ENCODE assay signal across 8 mouse cellular contexts in genomic region chr1:175691686-175692245, GRCm38 (mm10). TPM values are rescaled to one million over a fixed set of nuclear protein-coding genes. Genes with fewer than 3 reads are reported as not detected.
DNase-seq lines count a peak whose midpoint lies in the region; ATAC-seq and TF ChIP-seq lines count a peak whose summit lies in the region.
"Had no signal": no experiment of that assay in that cellular context is flagged by ENCODE, and none has a peak within 500 bp of the region (broad histone marks: within the 10 kb centered on the region; RNA-seq: fewer than 3 reads in every experiment).

No protein-coding gene starts in this region.

- H3K4me3 ChIP-seq in spleen, adult 2 months (ENCODE audit: extremely low read depth, insufficient read depth, insufficient read length) = peak overlapping the region; percentile 95
- H3K4me3 ChIP-seq in embryonic facial prominence, embryonic 13.5 days = peak overlapping the region; percentile 75
- peak overlapping the region; percentile 87 for H3K4me3 ChIP-seq in hindbrain, embryonic 16.5 days (ENCODE audit: low read length)

- DNase-seq in spleen, adult 2 months (ENCODE audit: low read depth in 1 of 2, low spot score in 2 of 2) = no peak
- no peak for DNase-seq in spleen, postnatal 14 days (ENCODE audit: low spot score in 2 of 2)
- no peak for DNase-seq in layer of hippocampus, postnatal 14 days (ENCODE audit: low spot score in 2 of 2)
- no peak for DNase-seq in right cerebral cortex, postnatal 25 days

- H3K27me3 ChIP-seq in spleen, adult 2 months (ENCODE audit: control insufficient read depth, insufficient read depth, low read length) = no peaks in the 10 kb centered on the region
- no peaks in the 10 kb centered on the region for H3K27me3 ChIP-seq in embryonic facial prominence, embryonic 13.5 days
- H3K27me3 ChIP-seq in hindbrain, embryonic 16.5 days (replicated peaks; ENCODE audit: control insufficient read depth, insufficient read depth, low read length) = no peaks in the 10 kb centered on the region

- peak overlapping the region; percentile 77 for H3K27ac ChIP-seq in spleen, adult 2 months (ENCODE audit: insufficient read depth, low read length)
- peak overlapping the region; percentile 84; the same call in 1 of the 2 replicates for H3K27ac ChIP-seq in embryonic facial prominence, embryonic 13.5 days
- H3K27ac ChIP-seq in hindbrain, embryonic 16.5 days (ENCODE audit: low read depth, low read length) = peak overlapping the region; percentile 91

- TF ChIP-seq CTCF in spleen, adult 2 months (IDR thresholded peaks at IDR 0.05; ENCODE audit: extremely low read depth, insufficient read depth, insufficient read length, insufficient replicate concordance) = no peak

- peak overlapping the region; percentile 83 for H3K9ac ChIP-seq in embryonic facial prominence, embryonic 13.5 days
- H3K9ac ChIP-seq in hindbrain, embryonic 16.5 days (ENCODE audit: low read depth, low read length) = peak overlapping the region; percentile 91

- H3K9me3 ChIP-seq in embryonic facial prominence, embryonic 13.5 days = no peaks in the 10 kb centered on the region
- no peaks in the 10 kb centered on the region for H3K9me3 ChIP-seq in hindbrain, embryonic 16.5 days (ENCODE audit: control insufficient read depth, low read length)

- ATAC-seq in embryonic facial prominence, embryonic 13.5 days (ENCODE audit: insufficient number of reproducible peaks, insufficient read depth, low FRiP score, low TSS enrichment, low read depth) = no peak
- no peak for ATAC-seq in hindbrain, embryonic 16.5 days
- ATAC-seq in megakaryocyte progenitor cell, adult 5-6 weeks (replicated peaks; ENCODE audit: poor library complexity) = peak; percentile 4

- peaks cover 5% of the 10 kb centered on the region; the same call in 1 of the 2 replicates for H3K4me1 ChIP-seq in spleen, adult 2 months (ENCODE audit: control insufficient read depth, insufficient read depth, insufficient read length)
- peaks cover 20% of the 10 kb centered on the region for H3K4me1 ChIP-seq in embryonic facial prominence, embryonic 13.5 days
- H3K4me1 ChIP-seq in hindbrain, embryonic 16.5 days (ENCODE audit: control insufficient read depth, insufficient read depth, low read depth, low read length) = peaks cover 8% of the 10 kb centered on the region

- WGBS in spleen, adult 2 months = 4% methylated on average over 22 of the region's 22 CpGs
- WGBS in embryonic facial prominence, embryonic 13.5 days = under 1% methylated on average over 22 of the region's 22 CpGs
- under 1% methylated on average over 22 of the region's 22 CpGs for WGBS in hindbrain, embryonic 16.5 days

- peaks cover 4% of the 10 kb centered on the region; the same call in 1 of the 2 replicates for H3K36me3 ChIP-seq in spleen, adult 2 months (ENCODE audit: control insufficient read depth, insufficient read depth, low read length)
- H3K36me3 ChIP-seq in embryonic facial prominence, embryonic 13.5 days = peaks cover 15% of the 10 kb centered on the region
- H3K36me3 ChIP-seq in hindbrain, embryonic 16.5 days (ENCODE audit: control insufficient read depth, insufficient read depth, low read length) = peaks cover 9% of the 10 kb centered on the region; the same call in 1 of the 2 replicates

- peak overlapping the region; percentile 88 for H3K4me2 ChIP-seq in embryonic facial prominence, embryonic 13.5 days
- H3K4me2 ChIP-seq in hindbrain, embryonic 16.5 days (ENCODE audit: low read length) = peak overlapping the region; percentile 84

- no peak for TF ChIP-seq POLR2A in spleen, adult 2 months (IDR thresholded peaks at IDR 0.05; ENCODE audit: low read depth, low read length)

RNA-seq across cellular contexts. Expression of gene Opn3, which starts 0.8 kb away (rescaled TPM):
- polyA plus RNA-seq in spleen, adult 2 months (2012; rRNA removed) = 1.4 and 2.8 TPM in 2 replicates
- polyA plus RNA-seq in embryonic facial prominence, embryonic 13.5 days (2015; fragmentation: Nextera tagmentation; extraction: Ambion mirVana) = 6.0 and 6.2 TPM in 2 replicates
- polyA plus RNA-seq in hindbrain, embryonic 16.5 days (2015; fragmentation: Nextera tagmentation; extraction: Ambion mirVana) = 9.3 and 10.1 TPM in 2 replicates
- total RNA-seq in megakaryocyte progenitor cell, adult 5-6 weeks (2015) = 0.25 and 0.88 TPM in 2 replicates
- total RNA-seq in megakaryocyte progenitor cell, adult 5-6 weeks (2017) = 0.30 and 0.37 TPM in 2 replicates
- total RNA-seq in layer of hippocampus, postnatal 14 days (2021) = 1 to 10 TPM; 2.1 to 4.8 TPM

RNA-seq across cellular contexts. Expression of gene Chml, which starts 0.9 kb away (rescaled TPM):
- polyA plus RNA-seq in spleen, adult 2 months (2012; rRNA removed) = 4.6 and 16.3 TPM in 2 replicates
- 1.8 and 1.9 TPM in 2 replicates for polyA plus RNA-seq in embryonic facial prominence, embryonic 13.5 days (2015; fragmentation: Nextera tagmentation; extraction: Ambion mirVana)
- 2.7 and 3.3 TPM in 2 replicates for polyA plus RNA-seq in hindbrain, embryonic 16.5 days (2015; fragmentation: Nextera tagmentation; extraction: Ambion mirVana)
- 9.6 and 11.8 TPM in 2 replicates for total RNA-seq in megakaryocyte progenitor cell, adult 5-6 weeks (2015)
- 16.4 and 17.1 TPM in 2 replicates for total RNA-seq in megakaryocyte progenitor cell, adult 5-6 weeks (2017)
- 1 to 10 TPM; 6.0 to 6.8 TPM for total RNA-seq in layer of hippocampus, postnatal 14 days (2021)

RNA-seq across cellular contexts. Expression of gene Wdr64, which starts 6.6 kb away (rescaled TPM):
- polyA plus RNA-seq in spleen, adult 2 months (2012; rRNA removed) = not detected in 2 replicates
- not detected in 2 replicates for polyA plus RNA-seq in embryonic facial prominence, embryonic 13.5 days (2015; fragmentation: Nextera tagmentation; extraction: Ambion mirVana)
- polyA plus RNA-seq in hindbrain, embryonic 16.5 days (2015; fragmentation: Nextera tagmentation; extraction: Ambion mirVana) = not detected in 2 replicates
- not detected in 2 replicates for total RNA-seq in megakaryocyte progenitor cell, adult 5-6 weeks (2015)
- not detected in 2 replicates for total RNA-seq in megakaryocyte progenitor cell, adult 5-6 weeks (2017)
- not detected for total RNA-seq in layer of hippocampus, postnatal 14 days (2021)
- total RNA-seq: gastrocnemius, postnatal 4 days had no signal
